Mouse (Mus musculus): ENCODE measurements around the gene Smok3b. TPM values are rescaled to one million over a fixed set of nuclear protein-coding genes. Genes with fewer than 3 reads are reported as not detected.

Gene Smok3b
- total RNA-seq, 4 experiments from 2014 or later: not detected

DNA sequence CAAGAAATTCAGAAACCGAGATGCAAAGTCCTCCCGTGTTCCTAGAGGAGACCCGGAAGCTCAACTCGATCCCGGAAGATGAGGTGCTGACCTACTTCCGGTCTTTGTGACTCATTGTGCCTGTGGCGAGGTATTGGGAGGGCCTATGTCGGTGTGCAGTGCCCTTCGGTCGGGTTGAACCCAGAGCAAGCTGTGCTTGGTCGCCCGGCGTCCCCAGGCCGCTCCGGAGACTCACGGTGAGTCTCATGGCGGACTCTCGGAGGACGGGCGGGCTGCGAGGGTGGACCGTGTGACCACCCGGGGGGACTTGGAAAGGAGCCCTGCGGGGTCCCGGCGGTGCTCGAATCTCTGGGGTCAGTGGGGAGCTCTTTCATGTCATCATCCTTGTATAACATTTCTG lies 63.8 kb downstream of the Smok3b start, which contains the start of gene Zkscan1:
Gene Zkscan1, plus strand, starts transcription at position 89 of the 400 bp plus-strand sequence.
- peak; percentile 49 to 68 for DNase-seq (ENCODE audit: low spot score in 2 of 2)

DNA sequence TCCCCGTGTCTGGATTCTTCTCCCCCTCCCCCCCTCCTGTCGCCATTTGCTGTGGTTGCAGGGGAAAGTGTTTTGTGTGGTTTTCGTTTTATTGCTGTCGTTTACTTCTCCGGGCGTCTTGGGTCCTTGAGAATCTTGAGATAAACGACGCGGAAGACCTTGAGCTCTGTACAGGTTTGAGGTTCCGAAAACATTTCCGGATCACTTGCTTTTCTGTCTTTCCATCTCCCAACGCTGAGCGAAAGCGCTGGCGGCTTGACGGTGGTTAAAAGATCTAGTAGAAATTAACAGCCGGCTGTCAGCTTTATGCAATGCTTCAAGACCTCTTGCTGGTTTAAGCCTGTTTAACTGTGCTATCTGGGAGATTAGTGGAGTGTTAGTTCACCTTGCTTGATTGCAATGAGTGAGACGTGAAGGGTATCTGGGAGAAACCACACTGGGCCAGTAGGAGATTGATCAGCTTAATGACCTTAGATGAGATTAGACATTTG lies 64.2 kb downstream of the Smok3b start:
- DNase-seq (ENCODE audit: low spot score in 2 of 2): no peak

- no peak for DNase-seq (ENCODE audit: low spot score in 2 of 2)
Observed at GRCm38 (mm10) chr5:138086842-138087241, 65.6 kb downstream of the Smok3b start.

DNA sequence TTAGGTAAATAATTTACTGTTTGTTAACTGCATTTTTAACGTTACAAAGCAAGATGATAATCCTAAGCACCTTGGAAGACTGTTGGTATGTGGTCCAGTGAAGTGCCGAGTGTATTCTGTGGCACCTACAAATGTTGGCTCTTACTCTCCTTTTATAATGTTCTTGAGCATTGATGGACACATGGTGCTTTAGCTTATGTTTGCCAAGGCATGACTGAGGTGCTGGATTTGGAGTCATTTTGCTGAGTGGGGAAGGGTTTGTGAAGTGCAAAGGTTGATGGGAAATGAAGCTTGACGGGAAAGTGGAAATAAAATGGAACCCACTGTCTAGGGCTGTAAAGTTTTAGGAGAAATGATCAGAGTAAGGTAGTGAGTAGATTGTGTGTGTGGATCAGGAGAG lies 67.1 kb downstream of the Smok3b start:
- no peak for DNase-seq (ENCODE audit: low spot score in 2 of 2)

DNA sequence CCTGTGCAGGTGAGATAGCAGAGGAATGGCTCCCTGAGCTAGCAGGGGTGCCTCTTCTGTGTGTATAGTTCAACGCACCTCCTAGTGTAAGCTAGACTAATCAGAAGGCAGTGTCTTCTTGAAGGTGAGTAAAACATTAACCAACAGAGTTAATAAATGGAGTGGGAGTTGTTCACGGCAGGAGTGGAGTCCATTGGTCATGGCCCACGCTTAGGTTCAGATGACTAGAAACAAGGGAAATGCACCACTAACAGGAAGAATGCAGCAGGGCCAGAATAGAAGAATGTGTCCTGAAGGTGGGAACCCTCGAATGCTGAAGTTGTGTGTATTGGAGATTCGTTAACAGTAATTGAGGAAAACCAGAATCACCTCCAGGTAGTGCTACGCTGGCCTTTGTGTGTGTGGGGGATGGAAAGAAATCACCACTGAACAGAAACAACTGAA lies 67.9 kb downstream of the Smok3b start:
- DNase-seq (ENCODE audit: low spot score in 2 of 2): no peak

DNA sequence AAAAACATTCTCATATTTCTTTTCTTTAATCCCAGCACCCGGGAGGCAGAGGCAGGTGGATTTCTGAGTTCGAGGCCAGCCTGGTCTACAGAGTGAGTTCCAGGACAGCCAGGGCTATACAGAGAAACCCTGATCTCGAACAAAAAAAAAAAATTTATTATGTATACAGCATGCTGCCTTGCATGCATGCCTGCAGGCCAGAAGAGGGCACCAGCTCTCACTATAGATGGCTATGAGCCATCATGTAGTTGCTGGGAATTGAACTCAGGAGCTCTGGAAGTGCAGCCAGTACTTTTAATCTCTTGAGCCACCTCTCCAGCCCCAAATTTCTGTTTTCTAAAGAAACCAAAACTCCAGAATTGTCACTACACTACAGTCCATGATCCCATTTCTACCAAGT lies 69.0 kb downstream of the Smok3b start:
- DNase-seq (ENCODE audit: low spot score in 2 of 2): no peak

DNA sequence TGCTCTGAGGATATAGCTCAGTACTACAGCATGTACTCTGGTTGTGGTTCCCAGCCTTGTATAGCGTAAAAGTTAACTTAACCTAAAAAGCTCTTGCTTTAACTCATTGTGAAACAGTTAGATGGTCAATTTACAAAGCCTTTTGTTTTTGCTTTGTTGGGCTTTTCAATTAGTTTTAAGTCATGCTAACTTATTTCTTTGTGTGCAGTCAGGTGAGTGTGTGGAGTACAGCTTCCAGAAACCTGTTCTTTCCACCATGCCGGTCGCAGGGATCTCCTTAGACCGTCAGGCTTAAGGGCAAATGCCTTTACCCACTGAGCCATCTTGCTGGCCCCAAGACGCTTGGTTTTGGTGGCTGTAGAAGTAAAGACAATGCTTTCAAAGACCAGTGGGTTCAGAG lies 69.5 kb downstream of the Smok3b start:
- no peak for DNase-seq (ENCODE audit: low spot score in 2 of 2)

DNA sequence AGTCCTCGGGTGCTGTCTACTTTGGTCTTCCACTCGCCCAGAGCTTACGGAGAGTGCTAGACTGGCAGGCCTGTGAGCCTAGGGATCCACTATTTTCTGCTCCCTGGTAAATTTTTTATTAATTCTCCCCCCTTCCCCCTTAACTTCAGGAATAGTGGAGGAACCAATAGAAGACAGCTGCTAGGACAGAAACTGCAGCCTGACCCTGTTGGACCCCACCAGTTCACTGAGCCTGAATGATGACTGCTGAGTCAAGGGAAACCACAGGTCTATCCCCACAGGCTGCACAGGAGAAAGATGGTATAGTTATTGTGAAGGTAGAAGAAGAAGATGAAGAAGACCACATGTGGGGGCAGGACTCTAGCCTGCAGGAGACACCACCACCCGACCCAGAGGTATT lies 71.5 kb downstream of the Smok3b start:
- DNase-seq (ENCODE audit: low spot score in 2 of 2): no peak

GRCm38 (mm10) chr5:138094474-138094873 lies 73.2 kb downstream of the Smok3b start:
- DNase-seq (ENCODE audit: low spot score in 2 of 2): no peak

Other genes starting within 250 kb of the Smok3b start
- gene Ppp1r35, start 242.6 kb upstream of the Smok3b start, total RNA-seq (2022): 1 to 10 TPM; 4.7 to 6.0 (median 5.3) TPM
- 10 to 100 TPM; 23.0 to 24.2 (median 23.3) TPM for gene Mepce, start 233.8 kb upstream of the Smok3b start, total RNA-seq (2022)
- under 1 TPM in 2 of 4 experiments, not detected in 2; 0.24 to 0.31 TPM for gene Zcwpw1, start 233.6 kb upstream of the Smok3b start, total RNA-seq (2022)
- under 1 TPM in 1 of 4 experiments, not detected in 3; 0.21 TPM for gene Pilra, start 185.1 kb upstream of the Smok3b start, total RNA-seq (2022)
- under 1 TPM in 1 of 4 experiments, not detected in 3; 0.79 TPM for gene Pilrb1, start 163.3 kb upstream of the Smok3b start, total RNA-seq (2022)
- not detected for gene Pilrb2, start 149.6 kb upstream of the Smok3b start, total RNA-seq (2022)
- gene Cyp3a13, start 99.8 kb upstream of the Smok3b start, total RNA-seq (2022): under 1 TPM in 2 of 4 experiments, not detected in 2; 0.07 to 0.11 TPM
- under 1 TPM; 0.17 to 0.51 (median 0.36) TPM for gene Gjc3, start 58.3 kb upstream of the Smok3b start, total RNA-seq (2022)
- under 1 TPM in 1 of 4 experiments, not detected in 3; 0.43 TPM for gene Azgp1, start 39.9 kb upstream of the Smok3b start, total RNA-seq (2022)
- gene Smok3a, start 168 bp upstream of the Smok3b start, total RNA-seq (2022): not detected
- not detected for gene Smok3c, start 31.8 kb downstream of the Smok3b start, total RNA-seq (2022)
- 10 to 100 TPM in 3 of 4 experiments, 1 to 10 TPM in 1; 9.6 to 11.6 (median 10.6) TPM for gene Zkscan1, start 63.7 kb downstream of the Smok3b start, total RNA-seq (2022)
- 10 to 100 TPM; 14.3 to 17.0 (median 15.2) TPM for gene Zscan21, start 95.5 kb downstream of the Smok3b start, total RNA-seq (2022)
- 1 to 10 TPM; 4.8 to 6.6 (median 5.3) TPM for gene Zfp113, start 134.3 kb downstream of the Smok3b start, total RNA-seq (2022)
- gene Cops6, start 139.6 kb downstream of the Smok3b start, total RNA-seq (2022): 100 to 1,000 TPM; 107 to 117 (median 110) TPM
- gene Ap4m1, start 150.6 kb downstream of the Smok3b start, total RNA-seq (2022): 10 to 100 TPM in 1 of 4 experiments, 1 to 10 TPM in 3; 7.2 to 10.6 (median 7.5) TPM
- 1 to 10 TPM; 6.1 to 8.2 (median 6.8) TPM for gene Mcm7, start 151.0 kb downstream of the Smok3b start, total RNA-seq (2022)
- 10 to 100 TPM; 33.9 to 42.1 (median 36.6) TPM for gene Taf6, start 166.0 kb downstream of the Smok3b start, total RNA-seq (2022)
- 1 to 10 TPM; 1.9 to 3.6 (median 2.2) TPM for gene Cnpy4, start 166.1 kb downstream of the Smok3b start, total RNA-seq (2022)
- gene Mblac1, start 172.9 kb downstream of the Smok3b start, total RNA-seq (2022): 1 to 10 TPM; 1.5 to 2.3 (median 1.8) TPM
- gene Nxpe5, start 204.5 kb downstream of the Smok3b start, total RNA-seq (2022): under 1 TPM; 0.12 to 0.38 (median 0.19) TPM
- 10 to 100 TPM; 51.1 to 57.2 (median 53.1) TPM for gene Lamtor4, start 234.1 kb downstream of the Smok3b start, total RNA-seq (2022)
- gene BC037034, start 242.6 kb downstream of the Smok3b start, total RNA-seq (2022): 1 to 10 TPM; 1.4 to 3.0 (median 2.3) TPM

Data from gastrocnemius, adult 8-10 months (tissue).